Mouse (Mus musculus) embryonic facial prominence, embryonic 14.5 days (tissue): ENCODE data around the gene Vangl1. TPM values are rescaled to one million over a fixed set of nuclear protein-coding genes. Genes with fewer than 3 reads are reported as not detected.

Experiments
- polyA plus RNA-seq: library from polyadenylated mRNA; unstranded; fragments of >200 nt; fragmentation: Nextera tagmentation; extraction: Ambion mirVana; gene quantifications from 2 replicates; pipeline ENCODE4 v1.2.1, GENCODE M21; 2014

Vangl1 gene
- polyA plus RNA-seq, 1 experiment from 2014 or later = 20.8 TPM

Other genes with a start within 250 kb of the Vangl1 start
- 3.0 and 3.8 TPM in 2 replicates for gene Nhlh2, start 194.6 kb downstream of the Vangl1 start, polyA plus RNA-seq
- gene Casq2, start 118.3 kb downstream of the Vangl1 start, polyA plus RNA-seq = 128 and 199 TPM in 2 replicates